Mouse (Mus musculus) brain, embryonic 14.5 days (tissue): ENCODE results near the gene Olfr77. TPM values are rescaled to one million over a fixed set of nuclear protein-coding genes. Genes with fewer than 3 reads are reported as not detected.

ENCODE experiments used
- DNase-seq: peaks from one replicate; pipeline ENCODE4 v3.0.0-alpha.2; 2011; ENCODE audit warnings: low read depth
- CTCF ChIP-seq: fragments of 200-500 bp; IDR thresholded peaks from 2 replicates; pipeline ENCODE4 v1.5.1; 2012; ENCODE audit warnings: inconsistent platforms, mild to moderate bottlenecking, moderate library complexity, borderline replicate concordance; ENCODE audit not compliant: insufficient read depth, insufficient read length; ENCODE audit errors: extremely low read depth
- POLR2A ChIP-seq: fragments of 200-500 bp; IDR thresholded peaks from 2 replicates; pipeline ENCODE4 v1.6.1; 2012; ENCODE audit warnings: mild to moderate bottlenecking, inconsistent platforms, borderline replicate concordance; ENCODE audit not compliant: poor library complexity, insufficient read depth, insufficient read length, severe bottlenecking; ENCODE audit errors: extremely low read depth
- polyA plus RNA-seq: library from polyadenylated mRNA; depleted of rRNA; stranded (reverse); fragments of >200 nt; gene quantifications from 2 replicates; pipeline ENCODE4 v1.2.3, GENCODE M21; 2012; rRNA removed

Olfr77 gene
- not detected in 2 replicates for polyA plus RNA-seq

- DNase-seq = no peak
- TF ChIP-seq POLR2A (no peak), CTCF (no peak)
Measured at GRCm38 (mm10) chr9:19916565-19916964, at the start of gene Olfr77. Olfr77 (plus strand) TSS chr9:19916865.

DNA sequence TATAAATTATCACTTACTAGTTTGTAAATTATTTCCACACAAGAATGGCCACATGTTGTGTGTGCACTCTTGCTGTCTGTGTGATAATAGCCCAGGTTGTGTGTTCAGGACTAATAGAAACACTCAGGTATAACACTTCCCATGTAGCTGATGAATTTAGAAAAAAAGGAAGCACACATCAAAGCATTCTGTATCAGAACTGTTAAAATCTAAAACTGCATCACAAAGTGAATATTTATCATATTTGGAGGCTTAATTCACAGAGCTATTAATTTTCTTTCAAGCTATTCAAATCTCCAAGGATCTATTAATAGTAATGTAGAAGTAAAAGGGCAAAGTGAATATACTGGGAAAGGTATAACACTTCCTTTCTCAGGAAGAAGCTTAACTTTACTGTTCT is 28.8 kb upstream of the Olfr77 start, which contains the start of gene Olfr862:
Gene Olfr862, minus strand, starts transcription at position 101 of the 400 bp plus-strand sequence.
- no peak for DNase-seq
- TF ChIP-seq POLR2A = no peak
- TF ChIP-seq CTCF = no peak

- no peak for TF ChIP-seq POLR2A
- no peak for TF ChIP-seq CTCF
- DNase-seq = no peak
Measured at GRCm38 (mm10) chr9:19911170-19911569, 5.5 kb upstream of the Olfr77 start.

Other genes starting within 250 kb of the Olfr77 start
- gene Olfr857, start 207.4 kb upstream of the Olfr77 start, polyA plus RNA-seq = 0.05 TPM in 1 of 2 replicates, not detected in the other
- not detected in 2 replicates for gene Olfr58, start 136.6 kb upstream of the Olfr77 start, polyA plus RNA-seq
- not detected in 2 replicates for gene Olfr859, start 112.0 kb upstream of the Olfr77 start, polyA plus RNA-seq
- gene Olfr860, start 67.1 kb upstream of the Olfr77 start, polyA plus RNA-seq = not detected in 2 replicates
- gene Olfr862, start 28.9 kb upstream of the Olfr77 start, polyA plus RNA-seq = not detected in 2 replicates
- gene Olfr866, start 111.2 kb downstream of the Olfr77 start, polyA plus RNA-seq = not detected in 2 replicates
- not detected in 2 replicates for gene Olfr867, start 140.7 kb downstream of the Olfr77 start, polyA plus RNA-seq
- not detected in 2 replicates for gene Olfr868, start 181.8 kb downstream of the Olfr77 start, polyA plus RNA-seq
- gene Olfr869, start 212.1 kb downstream of the Olfr77 start, polyA plus RNA-seq = not detected in 2 replicates